Mouse (Mus musculus) G1E (cell line): Measurements from ENCODE around the gene Arfip1.

Experiments used
- CTCF ChIP-seq: IDR thresholded peaks from 2 replicates; pipeline ENCODE4 v1.5.1; 2012; ENCODE audit warnings: low read depth, low read length, inconsistent platforms, mixed read lengths
- GATA1 ChIP-seq: IDR thresholded peaks from 2 replicates; pipeline ENCODE4 v1.6.1; 2012; ENCODE audit warnings: borderline replicate concordance, low read length, inconsistent platforms, mixed read lengths
- GATA2 ChIP-seq: IDR thresholded peaks from 2 replicates; pipeline ENCODE4 v1.6.1; 2012; ENCODE audit warnings: low read depth, low read length, inconsistent platforms, borderline replicate concordance
- POLR2AphosphoS5 ChIP-seq: IDR thresholded peaks from 2 replicates; pipeline ENCODE4 v1.6.1; 2012; ENCODE audit warnings: low read depth, low read length, inconsistent platforms; ENCODE audit not compliant: insufficient replicate concordance
- TAL1 ChIP-seq: conservative IDR thresholded peaks from 2 replicates; pipeline ENCODE4 v1.6.1; 2012; ENCODE audit warnings: low read depth, low read length, inconsistent platforms, mixed read lengths

- TF ChIP-seq GATA1: no peak
- TF ChIP-seq CTCF: no peak
- no peak for TF ChIP-seq TAL1
- no peak for TF ChIP-seq POLR2AphosphoS5
- no peak for TF ChIP-seq GATA2
Observed at GRCm38 (mm10) chr3:84461687-84462086, 120.7 kb downstream of the Arfip1 start.
